Mouse (Mus musculus) brain, adult 2 months (tissue): ENCODE results near the gene Ppard.
A peak's percentile ranks its signal among the peaks of the same experiment; 100 is the strongest.

ENCODE experiments used
- DNase-seq: peaks from one replicate; pipeline ENCODE4 v3.0.0; 2011; ENCODE audit warnings: low read depth, low spot score

Gene Ppard

DNA sequence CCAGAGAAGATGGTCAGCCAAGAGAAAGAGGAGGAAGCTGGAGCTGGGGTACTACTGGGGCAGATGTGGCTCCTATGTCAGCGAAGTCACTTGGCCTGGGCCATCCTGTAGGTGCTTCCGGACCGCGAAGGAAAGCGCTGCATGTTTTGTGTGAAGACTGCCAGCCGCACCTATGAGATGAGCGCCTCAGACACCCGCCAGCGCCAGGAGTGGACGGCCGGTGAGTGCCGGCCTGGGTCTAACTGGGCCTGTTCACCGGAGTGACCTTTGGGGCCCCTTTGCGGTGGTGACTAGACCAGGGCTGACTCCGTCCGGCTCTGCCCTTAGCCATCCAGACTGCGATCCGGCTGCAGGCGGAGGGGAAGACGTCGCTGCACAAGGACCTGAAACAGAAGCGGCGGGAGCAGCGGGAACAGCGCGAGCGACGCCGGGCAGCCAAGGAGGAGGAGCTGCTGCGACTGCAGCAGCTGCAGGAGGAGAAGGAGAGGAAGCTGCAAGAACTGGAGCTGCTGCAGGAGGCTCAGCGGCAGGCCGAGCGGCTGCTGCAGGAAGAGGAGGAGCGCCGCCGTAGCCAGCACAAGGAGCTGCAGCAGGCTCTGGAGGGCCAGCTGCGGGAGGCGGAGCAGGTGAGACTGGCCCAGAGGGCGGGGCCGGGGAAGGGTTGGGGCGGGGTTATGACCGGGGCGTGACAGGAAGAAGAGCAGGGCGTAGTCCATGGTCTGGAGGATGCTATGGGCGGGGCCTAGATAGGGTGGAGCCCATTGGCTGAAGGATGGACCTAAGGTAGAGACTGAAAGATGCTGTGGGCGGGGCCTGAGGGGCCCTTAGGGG, 8.7 kb upstream of the Ppard start:
- peak; percentile 98 for DNase-seq

DNA sequence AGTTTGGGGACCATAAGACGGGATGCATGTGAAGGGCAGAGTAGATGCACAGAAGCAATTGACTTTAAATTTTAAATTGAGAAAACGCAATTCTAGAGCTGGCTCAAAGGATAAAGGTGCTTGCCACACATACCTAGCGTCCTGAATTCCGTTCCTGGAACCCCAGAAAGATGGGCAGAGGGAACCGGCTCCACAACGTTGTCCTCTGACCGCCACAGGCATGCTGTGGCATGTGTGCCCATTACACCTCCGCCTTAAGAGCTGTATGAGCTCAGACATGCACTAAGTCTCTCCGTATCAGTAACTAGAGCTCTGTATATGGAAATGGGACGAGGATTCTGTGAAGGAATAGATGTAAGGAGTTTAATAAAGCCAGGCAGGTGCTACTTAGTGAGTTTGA, 7.9 kb upstream of the Ppard start:
- no peak for DNase-seq

GRCm38 (mm10) chr17:28226014-28226413, 6.5 kb upstream of the Ppard start:
- DNase-seq: peak; percentile 98

DNA sequence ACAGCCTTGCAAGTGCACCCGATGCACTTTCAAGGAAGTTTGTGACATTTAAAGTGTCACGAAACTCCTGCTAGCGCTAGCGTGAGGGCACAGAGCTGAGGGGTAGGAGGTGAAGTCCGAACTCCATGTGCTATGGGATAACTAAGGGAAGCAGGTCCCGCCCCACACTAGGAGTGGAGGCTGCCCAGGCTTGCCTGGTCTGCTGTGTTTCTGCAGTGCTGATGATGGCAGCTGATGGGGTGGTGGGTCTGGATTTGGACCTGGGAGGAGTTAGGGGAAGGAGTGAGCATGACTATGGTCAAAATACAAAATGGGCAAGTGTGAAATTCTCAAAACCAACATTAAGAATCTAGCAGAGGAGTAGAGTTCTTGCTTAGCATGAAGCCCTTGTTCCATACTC, 2.0 kb upstream of the Ppard start:
- no peak for DNase-seq

- no peak for DNase-seq
Observed at GRCm38 (mm10) chr17:28231026-28231736, 1.3 kb upstream of the Ppard start.

DNA sequence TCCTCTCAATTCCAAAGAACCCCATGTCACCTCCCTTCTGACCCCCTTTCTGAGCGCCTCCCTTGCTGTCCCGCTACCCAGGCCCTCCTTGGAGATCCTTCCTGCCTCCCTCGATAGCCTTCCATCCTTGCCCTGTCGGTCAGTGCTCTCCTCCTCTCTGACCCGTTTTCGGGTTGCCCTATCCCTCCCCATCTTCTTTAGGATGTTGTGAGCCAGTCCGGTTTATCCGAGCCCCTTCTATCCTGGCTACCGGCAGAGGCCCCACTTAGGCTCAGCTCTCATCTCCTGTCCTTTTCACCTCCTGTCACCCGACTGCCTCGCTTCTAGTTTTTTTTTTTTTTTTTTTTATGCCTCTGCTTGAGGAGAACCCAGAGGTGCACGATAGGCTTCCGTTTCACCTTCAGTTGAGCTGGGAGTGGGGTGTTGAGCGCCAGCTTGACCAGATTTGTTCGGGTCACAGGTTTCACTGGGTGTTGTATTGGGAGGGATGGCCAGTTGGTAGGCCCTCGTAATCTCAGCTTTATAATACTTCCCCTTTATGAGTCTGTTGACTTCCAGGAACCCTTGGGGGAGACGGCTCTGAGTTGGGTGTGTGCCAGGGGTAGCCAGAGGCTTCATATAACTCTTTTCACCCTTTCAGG, 711 bp downstream of the Ppard start:
- no peak for DNase-seq

- peak; percentile 66 for DNase-seq
Observed at GRCm38 (mm10) chr17:28234641-28235040, 2.1 kb downstream of the Ppard start.

- DNase-seq: peak; percentile 73
Observed at GRCm38 (mm10) chr17:28235982-28236635, 3.6 kb downstream of the Ppard start.

- DNase-seq: no peak
Observed at GRCm38 (mm10) chr17:28236636-28237015, 4.1 kb downstream of the Ppard start.

GRCm38 (mm10) chr17:28237362-28237761, 4.9 kb downstream of the Ppard start:
- no peak for DNase-seq

DNA sequence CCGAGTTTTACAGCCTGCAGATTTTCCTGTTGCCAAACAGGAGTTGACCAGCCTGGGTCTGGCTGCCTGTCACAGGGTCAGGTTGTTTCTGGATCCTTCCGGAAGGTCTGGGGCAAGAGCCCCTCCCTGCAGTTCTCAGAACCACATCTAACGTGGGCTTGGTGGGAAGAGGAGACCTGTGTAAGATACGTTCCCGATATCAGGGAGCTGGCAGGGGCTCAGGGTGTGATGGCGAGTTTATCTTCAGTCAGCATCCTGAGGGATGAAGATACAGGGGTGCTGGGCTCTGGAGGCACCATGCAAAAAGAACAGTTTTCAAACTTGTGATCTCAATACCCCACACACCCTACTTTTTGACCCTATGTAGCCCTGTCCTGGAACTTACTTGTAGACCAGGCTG, 5.4 kb downstream of the Ppard start:
- no peak for DNase-seq

GRCm38 (mm10) chr17:28240846-28241245, 8.3 kb downstream of the Ppard start:
- no peak for DNase-seq

- DNase-seq: no peak
Observed at GRCm38 (mm10) chr17:28242296-28242695, 9.8 kb downstream of the Ppard start.

GRCm38 (mm10) chr17:28244214-28244613, 11.7 kb downstream of the Ppard start:
- no peak for DNase-seq

GRCm38 (mm10) chr17:28244714-28245113, 12.2 kb downstream of the Ppard start:
- peak; percentile 67 for DNase-seq

DNA sequence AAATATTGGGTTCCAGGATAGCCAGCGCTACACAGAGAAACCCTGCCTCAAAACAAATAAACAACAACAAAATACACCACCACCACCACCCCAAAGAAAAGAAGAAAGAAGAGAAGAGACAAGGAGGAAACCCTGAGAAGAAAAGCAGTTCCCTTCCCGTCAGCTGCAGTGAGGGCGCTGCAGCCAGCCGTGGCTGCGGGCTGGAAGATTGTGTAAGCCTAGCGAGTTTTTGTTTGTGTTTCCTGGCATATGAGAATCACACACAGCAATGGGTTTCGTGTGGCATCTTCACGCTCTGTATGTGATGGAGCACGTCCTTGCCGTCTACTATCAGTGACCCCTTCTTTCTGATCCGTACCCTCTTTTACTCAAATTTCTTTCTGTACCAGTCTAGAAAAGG, 14.1 kb downstream of the Ppard start:
- DNase-seq: no peak

- DNase-seq: peak; percentile 42
Observed at GRCm38 (mm10) chr17:28247613-28248012, 15.1 kb downstream of the Ppard start.

DNA sequence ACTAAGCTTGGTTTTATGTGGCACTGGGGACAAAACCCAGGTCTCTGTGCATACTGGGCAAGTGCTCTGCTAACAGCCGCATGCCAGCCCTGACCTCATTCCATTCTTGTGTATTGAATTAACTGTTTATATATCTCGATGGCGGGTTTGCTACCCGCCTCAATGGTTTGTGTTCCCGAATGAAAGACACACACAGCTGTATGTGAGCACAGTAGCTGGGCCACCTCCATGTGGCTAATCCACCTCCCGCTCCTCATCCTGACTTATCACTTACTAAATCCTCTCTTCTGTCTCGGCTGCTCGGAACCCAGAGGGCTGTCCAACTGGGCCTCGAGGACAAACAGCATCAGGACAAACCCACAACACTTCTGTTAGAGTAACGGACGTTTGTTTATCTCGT, 16.6 kb downstream of the Ppard start:
- DNase-seq: no peak

GRCm38 (mm10) chr17:28251579-28252280, 19.2 kb downstream of the Ppard start:
- no peak for DNase-seq

GRCm38 (mm10) chr17:28252281-28252648, 19.8 kb downstream of the Ppard start:
- DNase-seq: no peak

GRCm38 (mm10) chr17:28253216-28253615, 20.7 kb downstream of the Ppard start:
- DNase-seq: no peak

DNA sequence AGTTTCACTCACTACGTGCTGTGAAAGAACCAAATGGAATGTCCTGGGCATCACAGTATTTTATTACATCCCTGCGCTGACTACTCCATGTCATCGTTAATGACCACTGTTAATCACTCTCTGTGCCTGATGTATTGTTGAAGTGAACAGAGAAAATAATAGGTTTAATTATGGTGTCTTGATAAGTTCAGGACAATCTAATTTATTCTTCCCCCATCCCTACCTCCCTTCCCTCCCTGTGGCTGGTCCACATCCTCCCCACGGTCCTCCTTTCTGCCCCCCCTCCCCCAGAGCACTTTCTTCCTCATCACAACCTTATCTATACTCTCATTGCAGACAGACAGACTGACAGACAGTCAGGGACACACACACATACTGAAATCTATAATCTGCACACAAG, 22.3 kb downstream of the Ppard start:
- no peak for DNase-seq
